Mouse (Mus musculus): ENCODE measurements around the gene Usp20. TPM values are rescaled to one million over a fixed set of nuclear protein-coding genes. Genes with fewer than 3 reads are reported as not detected.
A peak's percentile ranks its signal among the peaks of the same experiment; 100 is the strongest.

Gene Usp20
- polyA plus RNA-seq, 1 experiment, result 8.0 TPM

- Histone ChIP-seq H3K36me3 (replicated peaks; ENCODE audit: low read length) (peaks cover 33% of the 10 kb centered on the region), H3K4me3 (replicated peaks) (peak overlapping the region; percentile 99)
Observed at GRCm38 (mm10) chr2:30983024-30983423, 945 bp downstream of the Usp20 start.

GRCm38 (mm10) chr2:30985111-30986020 is 3.3 kb downstream of the Usp20 start:
- Histone ChIP-seq H3K27me3 (replicated peaks) (no peaks in the 10 kb centered on the region), H3K4me3 (replicated peaks) (peak overlapping the region; percentile 69), H3K36me3 (replicated peaks; ENCODE audit: low read length) (peaks cover 25% of the 10 kb centered on the region), H3K9me3 (no peaks in the 10 kb centered on the region), H3K4me1 (peaks cover 46% of the 10 kb centered on the region)
- TF ChIP-seq FLI1 (IDR thresholded peaks at IDR 0.05; ENCODE audit: low read length) (no peak), GATA1 (IDR thresholded peaks at IDR 0.05; ENCODE audit: borderline replicate concordance, low read length) (no peak)

More at GRCm38 (mm10) chr2:30983024-30983423, 945 bp downstream of the Usp20 start:
- Histone ChIP-seq H3K27me3 (replicated peaks) (no peaks in the 10 kb centered on the region), H3K9me3 (no peaks in the 10 kb centered on the region), H3K4me1 (peaks cover 50% of the 10 kb centered on the region)
- TF ChIP-seq FLI1 (IDR thresholded peaks at IDR 0.05; ENCODE audit: low read length), result no peak
- TF ChIP-seq GATA1 (IDR thresholded peaks at IDR 0.05; ENCODE audit: borderline replicate concordance, low read length), result no peak

- peaks cover 52% of the 10 kb centered on the region for H3K36me3 ChIP-seq (replicated peaks; ENCODE audit: low read length)
- peaks cover 5% of the 10 kb centered on the region; the same call in 1 of the 2 replicates for H3K9me3 ChIP-seq
- H3K4me3 ChIP-seq (replicated peaks), result no peak overlapping the region
- H3K27me3 ChIP-seq (replicated peaks), result no peaks in the 10 kb centered on the region
- no peak for TF ChIP-seq GATA1 (IDR thresholded peaks at IDR 0.05; ENCODE audit: borderline replicate concordance, low read length)
- H3K4me1 ChIP-seq, result peaks cover 29% of the 10 kb centered on the region
Observed at GRCm38 (mm10) chr2:30990221-30990620, 8.1 kb downstream of the Usp20 start.

- TF ChIP-seq FLI1 (IDR thresholded peaks at IDR 0.05; ENCODE audit: low read length) (no peak), GATA1 (IDR thresholded peaks at IDR 0.05; ENCODE audit: borderline replicate concordance, low read length) (no peak)
Observed at GRCm38 (mm10) chr2:30994853-30995252, 12.8 kb downstream of the Usp20 start.

GRCm38 (mm10) chr2:30995432-30995996 is 13.4 kb downstream of the Usp20 start:
- TF ChIP-seq FLI1 (IDR thresholded peaks at IDR 0.05; ENCODE audit: low read length) (no peak), GATA1 (IDR thresholded peaks at IDR 0.05; ENCODE audit: borderline replicate concordance, low read length) (no peak)
- H3K27me3 ChIP-seq (replicated peaks), result no peaks in the 10 kb centered on the region
- peaks cover 50% of the 10 kb centered on the region for H3K4me1 ChIP-seq
- peak overlapping the region; percentile 64 for H3K4me3 ChIP-seq (replicated peaks)
- H3K36me3 ChIP-seq (replicated peaks; ENCODE audit: low read length), result peaks cover 59% of the 10 kb centered on the region
- H3K9me3 ChIP-seq, result peaks cover 5% of the 10 kb centered on the region; the same call in 1 of the 2 replicates

More at GRCm38 (mm10) chr2:30994853-30995252, 12.8 kb downstream of the Usp20 start:
- Histone ChIP-seq H3K4me1 (peaks cover 50% of the 10 kb centered on the region), H3K4me3 (replicated peaks) (no peak overlapping the region), H3K9me3 (peaks cover 5% of the 10 kb centered on the region; the same call in 1 of the 2 replicates), H3K27me3 (replicated peaks) (no peaks in the 10 kb centered on the region), H3K36me3 (replicated peaks; ENCODE audit: low read length) (peaks cover 59% of the 10 kb centered on the region)

- H3K36me3 ChIP-seq (replicated peaks; ENCODE audit: low read length), result peaks cover 66% of the 10 kb centered on the region
- TF ChIP-seq FLI1 (IDR thresholded peaks at IDR 0.05; ENCODE audit: low read length) (no peak), GATA1 (IDR thresholded peaks at IDR 0.05; ENCODE audit: borderline replicate concordance, low read length) (no peak)
- H3K27me3 ChIP-seq (replicated peaks), result no peaks in the 10 kb centered on the region
- no peaks in the 10 kb centered on the region for H3K9me3 ChIP-seq
- H3K4me1 ChIP-seq, result peaks cover 50% of the 10 kb centered on the region
- H3K4me3 ChIP-seq (replicated peaks), result no peak overlapping the region
Observed at GRCm38 (mm10) chr2:30998443-30999260, 16.6 kb downstream of the Usp20 start.

- TF ChIP-seq GATA1 (IDR thresholded peaks at IDR 0.05; ENCODE audit: borderline replicate concordance, low read length), result no peak
- TF ChIP-seq FLI1 (IDR thresholded peaks at IDR 0.05; ENCODE audit: low read length), result no peak
- H3K27me3 ChIP-seq (replicated peaks), result no peaks in the 10 kb centered on the region
- H3K4me3 ChIP-seq (replicated peaks), result no peak overlapping the region
- H3K9me3 ChIP-seq, result no peaks in the 10 kb centered on the region
- peaks cover 87% of the 10 kb centered on the region for H3K36me3 ChIP-seq (replicated peaks; ENCODE audit: low read length)
- peaks cover 59% of the 10 kb centered on the region for H3K4me1 ChIP-seq
Observed at GRCm38 (mm10) chr2:31002857-31003256, 20.8 kb downstream of the Usp20 start.

GRCm38 (mm10) chr2:31005453-31005852 is 23.4 kb downstream of the Usp20 start:
- peaks cover 87% of the 10 kb centered on the region for H3K36me3 ChIP-seq (replicated peaks; ENCODE audit: low read length)
- no peak for TF ChIP-seq FLI1 (IDR thresholded peaks at IDR 0.05; ENCODE audit: low read length)
- TF ChIP-seq GATA1 (IDR thresholded peaks at IDR 0.05; ENCODE audit: borderline replicate concordance, low read length), result no peak
- peaks cover 76% of the 10 kb centered on the region for H3K4me1 ChIP-seq
- H3K9me3 ChIP-seq, result no peaks in the 10 kb centered on the region
- H3K4me3 ChIP-seq (replicated peaks), result peak overlapping the region; percentile 84
- no peaks in the 10 kb centered on the region for H3K27me3 ChIP-seq (replicated peaks)

GRCm38 (mm10) chr2:31006434-31006833 is 24.4 kb downstream of the Usp20 start:
- H3K4me1 ChIP-seq, result peaks cover 86% of the 10 kb centered on the region
- TF ChIP-seq FLI1 (IDR thresholded peaks at IDR 0.05; ENCODE audit: low read length), result no peak
- peak; percentile 58; the same call in 1 of the 3 replicates for TF ChIP-seq GATA1 (IDR thresholded peaks at IDR 0.05; ENCODE audit: borderline replicate concordance, low read length)
- H3K36me3 ChIP-seq (replicated peaks; ENCODE audit: low read length), result peaks cover 94% of the 10 kb centered on the region

More at GRCm38 (mm10) chr2:31006434-31006833, 24.4 kb downstream of the Usp20 start:
- Histone ChIP-seq H3K4me3 (replicated peaks) (peak overlapping the region; percentile 84), H3K27me3 (replicated peaks) (no peaks in the 10 kb centered on the region), H3K9me3 (no peaks in the 10 kb centered on the region)
